Mouse (Mus musculus) retina, postnatal 7 days (tissue): ENCODE measurements around the gene S100a4.

Source experiments
- DNase-seq: peaks from one replicate; pipeline ENCODE4 v3.0.0-alpha.2; 2012; ENCODE audit warnings: low read depth, low spot score

S100a4 gene

DNA sequence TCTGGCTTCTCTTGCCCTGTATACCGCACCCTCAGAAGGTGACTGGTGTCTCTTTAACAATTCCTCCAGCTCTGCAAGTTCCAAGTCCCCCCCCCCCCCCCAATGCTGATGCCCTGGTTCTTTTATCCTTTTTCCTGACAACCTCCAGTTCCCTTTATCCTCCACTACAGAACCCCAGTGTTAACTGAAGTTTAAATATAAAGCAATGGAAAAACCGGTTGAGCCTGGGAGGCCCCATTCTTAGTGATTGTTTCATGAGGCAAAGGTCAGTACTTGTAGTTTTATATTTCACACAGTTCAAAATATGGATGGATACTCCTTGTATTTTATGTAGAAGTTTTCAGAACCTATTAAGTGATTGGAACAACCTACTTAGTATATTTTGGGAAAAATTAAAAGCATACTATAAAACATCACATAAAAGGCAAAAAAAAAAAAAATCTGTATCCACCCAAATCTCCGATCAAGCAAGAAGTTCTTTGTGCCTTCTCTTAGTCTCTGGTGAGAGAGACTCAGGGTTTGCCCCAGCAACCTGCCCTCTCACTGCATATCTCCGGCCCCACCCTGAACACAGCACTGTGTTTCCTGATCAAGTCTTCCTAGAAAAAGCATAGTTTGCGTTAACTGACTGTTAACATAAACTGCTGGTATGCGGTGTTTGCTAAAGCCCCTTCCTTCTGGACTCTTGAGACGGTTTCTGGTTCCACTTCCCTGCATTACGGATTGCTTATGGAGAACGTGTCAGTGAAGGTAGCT is 22.9 kb downstream of the S100a4 start:
- DNase-seq = no peak

DNA sequence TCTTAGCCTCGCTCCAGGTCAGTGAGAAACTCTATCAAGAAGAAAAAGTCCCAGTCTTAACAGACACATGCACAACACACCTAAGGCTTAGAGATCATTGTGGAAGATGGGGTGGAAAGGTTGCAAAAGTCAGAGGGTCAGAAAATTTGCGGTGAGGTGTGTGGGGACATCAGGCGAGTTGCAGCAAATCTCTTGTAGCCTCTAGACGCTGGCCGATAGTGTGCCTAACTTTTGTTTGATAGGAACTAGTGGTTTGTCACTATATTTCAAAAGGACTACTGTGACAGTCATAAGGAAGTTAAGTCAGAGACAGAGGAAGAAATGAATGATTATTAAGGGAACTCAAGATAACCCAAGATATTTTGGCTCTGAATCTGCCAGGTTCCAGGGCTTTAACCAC is 23.8 kb downstream of the S100a4 start:
- DNase-seq = no peak

GRCm38 (mm10) chr3:90627807-90628206 is 24.2 kb downstream of the S100a4 start:
- no peak for DNase-seq

DNA sequence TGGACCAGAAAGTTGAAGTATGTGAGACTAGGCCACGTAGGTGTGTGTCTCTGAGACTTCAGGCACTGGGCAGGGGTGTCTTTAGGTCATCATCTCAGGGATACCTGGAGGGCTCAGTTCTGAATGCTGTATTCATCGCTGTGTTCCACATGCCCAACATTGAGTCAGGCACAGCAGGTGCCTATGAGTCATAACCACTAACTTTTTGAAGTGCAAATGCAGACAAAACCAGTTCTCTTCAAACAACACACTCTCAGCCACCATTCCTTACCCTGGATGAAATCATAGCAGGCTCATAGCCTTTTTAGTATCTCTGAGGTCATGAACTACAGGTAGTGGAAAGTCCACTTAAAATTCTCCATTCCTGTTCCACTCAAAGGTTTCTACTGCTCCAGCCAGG is 25.7 kb downstream of the S100a4 start:
- DNase-seq = no peak

DNA sequence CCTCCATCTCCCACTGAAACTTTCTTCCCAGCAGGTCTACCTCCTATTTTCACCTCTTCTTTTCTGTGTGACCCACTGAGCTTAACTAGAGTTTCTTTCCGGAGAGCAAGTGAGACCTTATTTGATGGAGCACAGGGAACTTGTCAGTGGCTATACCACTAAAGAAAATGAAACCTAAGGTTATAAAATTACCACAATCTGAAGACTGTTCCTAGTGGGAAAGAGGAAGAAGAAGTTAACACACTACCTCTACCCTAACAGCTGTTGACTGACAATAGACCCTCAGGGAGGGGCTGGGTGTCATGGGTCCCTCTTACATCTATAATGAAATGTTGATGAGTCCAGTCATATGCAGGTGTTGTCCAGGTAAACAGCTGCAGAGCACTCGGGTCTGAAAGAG is 28.4 kb downstream of the S100a4 start:
- no peak for DNase-seq

DNA sequence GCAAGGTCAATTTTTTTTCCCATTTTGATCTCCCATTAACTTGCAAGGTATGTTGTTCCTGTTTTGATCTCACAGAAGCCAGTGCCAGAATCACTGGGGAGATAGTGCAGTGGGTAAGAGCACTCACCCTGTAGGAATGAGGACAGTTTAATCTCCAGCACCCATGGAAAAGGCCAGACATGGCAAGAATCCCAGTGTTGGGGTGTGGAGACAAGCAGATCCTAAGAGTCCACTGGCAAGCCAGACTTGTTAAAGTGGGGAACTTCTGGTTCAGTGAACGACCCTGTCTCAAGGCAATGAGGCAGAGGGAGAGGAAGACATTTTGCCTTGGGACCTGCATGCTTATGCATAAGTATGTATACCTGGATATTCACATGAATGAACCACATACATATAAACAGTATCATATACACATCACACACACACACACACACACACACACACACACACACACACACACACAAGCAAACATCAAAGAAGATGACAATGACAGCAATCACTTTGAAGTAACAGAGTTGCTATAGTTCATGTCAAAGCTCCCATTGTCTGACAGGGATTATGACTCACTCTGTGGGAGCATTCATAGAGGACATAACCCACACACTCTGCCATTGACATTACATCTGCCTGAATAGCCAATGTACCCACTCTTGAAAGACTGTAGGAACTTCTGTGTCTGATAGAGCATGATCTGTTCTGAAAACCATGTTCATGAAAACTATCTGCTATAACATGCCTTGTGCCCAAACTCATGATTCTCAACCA is 35.1 kb downstream of the S100a4 start:
- no peak for DNase-seq

DNA sequence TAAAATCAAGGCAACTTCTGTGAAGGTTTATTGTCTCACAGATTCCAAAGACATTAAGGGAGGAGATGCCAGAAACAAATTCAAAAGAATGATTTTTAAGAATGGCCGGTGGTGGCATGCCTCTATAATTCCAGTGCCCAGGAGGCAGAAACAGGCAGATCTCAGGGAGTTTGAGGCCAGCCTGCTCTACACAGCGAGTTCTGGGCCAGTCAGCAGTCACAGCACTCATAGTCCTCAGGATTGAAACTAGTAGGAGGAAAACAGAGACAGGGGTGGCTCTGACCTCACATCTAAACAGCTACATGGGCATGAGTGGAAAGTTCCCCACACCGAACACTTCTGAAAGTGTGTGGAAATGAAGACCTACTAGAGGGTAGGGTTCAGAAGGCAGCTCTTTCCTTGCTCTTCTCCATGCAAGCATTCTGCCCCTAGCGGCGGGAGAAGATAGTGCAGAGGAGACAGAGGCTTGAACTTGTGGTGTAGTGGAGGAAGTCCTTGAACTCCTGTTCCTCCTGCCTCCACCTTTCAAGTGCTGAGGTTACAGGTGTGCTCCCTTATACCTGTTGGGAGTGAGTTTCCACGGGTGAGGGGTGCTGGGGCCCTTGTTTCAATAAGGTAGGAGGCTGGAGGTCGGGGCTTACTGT is 36.1 kb downstream of the S100a4 start:
- no peak for DNase-seq

GRCm38 (mm10) chr3:90640981-90641380 is 37.4 kb downstream of the S100a4 start:
- no peak for DNase-seq

DNA sequence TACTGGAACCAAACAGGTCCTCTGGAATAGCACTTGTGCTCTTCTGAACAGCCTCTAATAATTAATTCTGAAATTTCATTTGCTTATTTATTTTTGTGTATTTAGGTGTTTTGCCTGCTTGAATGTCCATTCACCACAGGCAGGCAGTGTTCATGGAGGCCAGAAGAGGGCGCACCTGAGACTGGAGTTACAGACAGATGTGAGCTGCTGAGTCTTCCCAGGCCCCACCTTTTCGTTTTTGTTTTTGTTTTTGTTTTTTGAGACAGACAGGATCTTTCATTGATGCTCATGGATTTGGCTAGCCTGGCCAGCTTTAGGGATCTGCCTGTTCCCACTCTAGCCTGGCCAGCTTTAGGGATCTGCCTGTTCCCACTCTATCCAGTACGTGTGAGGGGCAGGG is 40.6 kb downstream of the S100a4 start:
- no peak for DNase-seq

GRCm38 (mm10) chr3:90647291-90647690 is 43.7 kb downstream of the S100a4 start:
- DNase-seq = no peak

GRCm38 (mm10) chr3:90648981-90649380 is 45.4 kb downstream of the S100a4 start:
- no peak for DNase-seq

DNA sequence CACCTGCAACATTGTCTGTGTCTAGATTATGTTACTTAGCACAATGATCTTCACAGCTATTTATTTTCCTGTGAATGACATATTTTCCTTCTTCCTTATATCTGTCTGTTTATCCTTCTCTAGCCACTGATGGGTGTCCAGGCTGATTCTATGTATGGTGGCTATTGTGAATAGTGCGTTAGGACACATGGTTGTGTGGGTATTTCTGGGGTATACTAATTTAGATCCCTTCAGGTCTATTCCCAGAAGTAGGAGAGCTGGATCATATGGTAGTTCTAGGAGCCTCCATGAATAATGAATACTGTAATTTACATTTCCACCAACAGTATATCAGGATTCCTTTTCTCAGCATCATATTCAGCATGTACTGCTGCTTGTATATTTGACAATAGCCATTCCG is 46.3 kb downstream of the S100a4 start:
- DNase-seq = no peak

DNA sequence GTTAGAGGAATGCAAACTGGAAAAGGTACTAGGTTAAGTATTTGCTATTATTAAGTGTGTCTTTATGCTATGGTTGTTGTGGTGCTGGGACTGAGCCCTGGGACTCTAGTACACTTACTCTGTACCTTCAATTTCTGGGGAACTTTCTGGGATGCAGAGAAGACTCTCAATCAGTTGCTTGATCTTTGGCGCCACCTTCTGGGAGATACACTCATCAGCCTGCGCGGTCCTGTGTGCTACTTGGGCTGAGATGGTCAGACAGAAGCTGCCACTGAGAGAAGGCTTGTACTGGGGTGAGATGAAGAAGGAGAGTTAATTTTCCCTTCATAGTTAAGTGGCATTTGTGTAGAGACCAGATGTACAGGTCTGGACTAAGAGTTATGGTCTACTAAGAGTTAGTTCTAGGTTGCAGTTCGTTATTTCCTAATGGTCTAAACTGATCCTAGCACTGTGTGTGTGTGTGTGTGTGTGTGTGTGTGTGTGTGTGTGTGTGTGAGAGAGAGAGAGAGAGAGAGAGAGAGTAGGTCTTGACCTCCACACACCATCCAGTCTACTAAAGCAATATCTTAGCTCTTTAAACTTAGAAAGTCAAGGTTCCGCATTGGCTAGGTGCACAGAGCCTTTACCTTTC is 49.4 kb downstream of the S100a4 start:
- peak; percentile 76 for DNase-seq

DNA sequence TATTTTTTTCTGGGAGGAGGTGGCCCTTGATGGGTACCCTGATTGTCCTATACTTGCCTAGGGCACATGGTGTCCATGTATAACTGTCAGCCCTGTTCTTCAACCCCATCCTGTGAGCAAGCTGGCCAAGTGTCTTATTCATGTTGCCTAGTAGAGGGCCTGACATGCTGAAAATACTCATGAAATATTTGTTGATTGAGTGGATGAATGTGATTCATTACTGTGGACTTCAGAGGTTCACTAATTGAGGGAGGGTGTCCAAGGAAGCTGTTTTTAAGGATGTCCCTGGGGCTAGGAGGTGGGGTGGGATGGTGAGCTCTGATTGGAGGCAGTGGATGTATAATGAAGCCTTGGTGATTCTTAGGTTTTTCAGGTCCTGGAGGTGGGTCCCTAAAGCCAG is 50.1 kb downstream of the S100a4 start, which contains the start of gene S100a7a:
Gene S100a7a, plus strand, starts transcription at position 301 of the 400 bp plus-strand sequence.
- no peak for DNase-seq
